Mouse (Mus musculus): ENCODE results near the gene Blmh.

- TF ChIP-seq POLR2A (IDR thresholded peaks at IDR 0.05; ENCODE audit: low read depth, low read length) (no peak), CTCF (IDR thresholded peaks at IDR 0.05; ENCODE audit: extremely low read depth, insufficient read depth, insufficient read length, insufficient replicate concordance) (no peak)
Observed at GRCm38 (mm10) chr11:76936578-76936977, 12.0 kb downstream of the Blmh start.
